Mouse (Mus musculus): ENCODE measurements around the gene Tpp2. TPM values are rescaled to one million over a fixed set of nuclear protein-coding genes. Genes with fewer than 3 reads are reported as not detected.
A peak's percentile ranks its signal among the peaks of the same experiment; 100 is the strongest.
"Not testable (repeated sequence)": the region's sequence is repeated elsewhere in the genome, so short reads cannot be mapped to it uniquely, and the experiment has no call there.

Tpp2 gene
- polyA plus RNA-seq, 1 experiment from 2014 or later, result 59.9 TPM

GRCm38 (mm10) chr1:44027651-44028050, 94.2 kb downstream of the Tpp2 start:
- Histone ChIP-seq H3K4me2 (replicated peaks) (no peak overlapping the region), H3K4me3 (replicated peaks) (no peak overlapping the region), H3K27ac (no peak overlapping the region), H3K36me3 (no peaks in the 10 kb centered on the region), H3K9ac (no peak overlapping the region), H3K9me3 (no peaks in the 10 kb centered on the region), H3K27me3 (replicated peaks) (no peaks in the 10 kb centered on the region), H3K4me1 (replicated peaks) (no peaks in the 10 kb centered on the region)
- 90% methylated on average over 1 of the region's 1 CpGs for WGBS
- no peak for ATAC-seq

GRCm38 (mm10) chr1:44032213-44032612, 98.8 kb downstream of the Tpp2 start:
- Histone ChIP-seq H3K27me3 (replicated peaks) (no peaks in the 10 kb centered on the region), H3K9ac (no peak overlapping the region), H3K9me3 (no peaks in the 10 kb centered on the region), H3K27ac (no peak overlapping the region), H3K4me3 (replicated peaks) (no peak overlapping the region), H3K36me3 (no peaks in the 10 kb centered on the region), H3K4me2 (replicated peaks) (no peak overlapping the region), H3K4me1 (replicated peaks) (no peaks in the 10 kb centered on the region)
- 77% methylated on average over 2 of the region's 2 CpGs for WGBS
- no peak for ATAC-seq

GRCm38 (mm10) chr1:44032948-44033347, 99.5 kb downstream of the Tpp2 start:
- Histone ChIP-seq H3K4me1 (replicated peaks) (no peaks in the 10 kb centered on the region), H3K4me2 (replicated peaks) (no peak overlapping the region), H3K36me3 (no peaks in the 10 kb centered on the region), H3K9me3 (no peaks in the 10 kb centered on the region), H3K9ac (no peak overlapping the region), H3K4me3 (replicated peaks) (no peak overlapping the region), H3K27me3 (replicated peaks) (no peaks in the 10 kb centered on the region), H3K27ac (no peak overlapping the region)
- no peak for ATAC-seq
- WGBS, result 87% methylated on average over 5 of the region's 5 CpGs

GRCm38 (mm10) chr1:44041797-44042554, 108.5 kb downstream of the Tpp2 start:
- H3K4me2 ChIP-seq (replicated peaks), result peak overlapping the region; percentile 64
- peak; percentile 84 for ATAC-seq
- WGBS, result under 1% methylated on average over 17 of the region's 17 CpGs

GRCm38 (mm10) chr1:44042555-44042915, 109.1 kb downstream of the Tpp2 start:
- ATAC-seq, result peak; percentile 71
- no peaks in the 10 kb centered on the region for H3K36me3 ChIP-seq
- H3K4me2 ChIP-seq (replicated peaks), result peak overlapping the region; percentile 64
- H3K27ac ChIP-seq, result no peak overlapping the region
- H3K4me1 ChIP-seq (replicated peaks), result no peaks in the 10 kb centered on the region
- no peaks in the 10 kb centered on the region for H3K9me3 ChIP-seq
- H3K9ac ChIP-seq, result peak overlapping the region; percentile 28
- H3K27me3 ChIP-seq (replicated peaks), result no peaks in the 10 kb centered on the region
- peak overlapping the region; percentile 39 for H3K4me3 ChIP-seq (replicated peaks)
- WGBS, result under 1% methylated on average over 6 of the region's 6 CpGs

More at GRCm38 (mm10) chr1:44041797-44042554, 108.5 kb downstream of the Tpp2 start:
- Histone ChIP-seq H3K27me3 (replicated peaks) (no peaks in the 10 kb centered on the region), H3K27ac (no peak overlapping the region), H3K4me1 (replicated peaks) (no peaks in the 10 kb centered on the region), H3K36me3 (no peaks in the 10 kb centered on the region), H3K4me3 (replicated peaks) (peak overlapping the region; percentile 39), H3K9ac (peak overlapping the region; percentile 28), H3K9me3 (no peaks in the 10 kb centered on the region)

- not testable (repeated sequence) for H3K4me2 ChIP-seq (replicated peaks); H3K9me3 ChIP-seq; H3K36me3 ChIP-seq; ATAC-seq; H3K27ac ChIP-seq; H3K4me3 ChIP-seq (replicated peaks); H3K9ac ChIP-seq; H3K4me1 ChIP-seq (replicated peaks); H3K27me3 ChIP-seq (replicated peaks)
- whole genome bisulfite sequencing, result 81% methylated on average over 5 of the region's 5 CpGs
Observed at GRCm38 (mm10) chr1:44045689-44046088, 112.2 kb downstream of the Tpp2 start.

- Histone ChIP-seq H3K9me3 (no peaks in the 10 kb centered on the region), H3K4me1 (replicated peaks) (no peaks in the 10 kb centered on the region), H3K27ac (no peak overlapping the region), H3K9ac (no peak overlapping the region), H3K36me3 (no peaks in the 10 kb centered on the region), H3K4me2 (replicated peaks) (no peak overlapping the region), H3K4me3 (replicated peaks) (no peak overlapping the region), H3K27me3 (replicated peaks) (no peaks in the 10 kb centered on the region)
- WGBS, result 69% methylated on average over 2 of the region's 2 CpGs
- no peak for ATAC-seq
Observed at GRCm38 (mm10) chr1:44046556-44046955, 113.1 kb downstream of the Tpp2 start.

Other genes starting within 250 kb of the Tpp2 start
- 3.5 and 4.4 TPM in 2 replicates for gene 1500015O10Rik, start 203.0 kb upstream of the Tpp2 start, polyA plus RNA-seq (2015; fragmentation: Nextera tagmentation; extraction: Ambion mirVana)
- gene Uxs1, start 105.8 kb upstream of the Tpp2 start, polyA plus RNA-seq (2015; fragmentation: Nextera tagmentation; extraction: Ambion mirVana), result 16.2 and 19.3 TPM in 2 replicates
- gene Mettl21c, start 86.4 kb downstream of the Tpp2 start, polyA plus RNA-seq (2015; fragmentation: Nextera tagmentation; extraction: Ambion mirVana), result 0.42 and 0.49 TPM in 2 replicates
- 0.08 and 0.11 TPM in 2 replicates for gene Gm8251, start 128.3 kb downstream of the Tpp2 start, polyA plus RNA-seq (2015; fragmentation: Nextera tagmentation; extraction: Ambion mirVana)
- gene Tex30, start 168.8 kb downstream of the Tpp2 start, polyA plus RNA-seq (2015; fragmentation: Nextera tagmentation; extraction: Ambion mirVana), result 75.7 and 90.0 TPM in 2 replicates
- gene Kdelc1, start 185.2 kb downstream of the Tpp2 start, polyA plus RNA-seq (2015; fragmentation: Nextera tagmentation; extraction: Ambion mirVana), result 46.7 and 53.3 TPM in 2 replicates
- 17.5 and 17.6 TPM in 2 replicates for gene Bivm, start 185.3 kb downstream of the Tpp2 start, polyA plus RNA-seq (2015; fragmentation: Nextera tagmentation; extraction: Ambion mirVana)
- 14.3 and 14.8 TPM in 2 replicates for gene Ercc5, start 214.1 kb downstream of the Tpp2 start, polyA plus RNA-seq (2015; fragmentation: Nextera tagmentation; extraction: Ambion mirVana)

Data from intestine, embryonic 15.5 days (tissue).